Mouse (Mus musculus): ENCODE data around the gene Adgrb3.

Gene Adgrb3

DNA sequence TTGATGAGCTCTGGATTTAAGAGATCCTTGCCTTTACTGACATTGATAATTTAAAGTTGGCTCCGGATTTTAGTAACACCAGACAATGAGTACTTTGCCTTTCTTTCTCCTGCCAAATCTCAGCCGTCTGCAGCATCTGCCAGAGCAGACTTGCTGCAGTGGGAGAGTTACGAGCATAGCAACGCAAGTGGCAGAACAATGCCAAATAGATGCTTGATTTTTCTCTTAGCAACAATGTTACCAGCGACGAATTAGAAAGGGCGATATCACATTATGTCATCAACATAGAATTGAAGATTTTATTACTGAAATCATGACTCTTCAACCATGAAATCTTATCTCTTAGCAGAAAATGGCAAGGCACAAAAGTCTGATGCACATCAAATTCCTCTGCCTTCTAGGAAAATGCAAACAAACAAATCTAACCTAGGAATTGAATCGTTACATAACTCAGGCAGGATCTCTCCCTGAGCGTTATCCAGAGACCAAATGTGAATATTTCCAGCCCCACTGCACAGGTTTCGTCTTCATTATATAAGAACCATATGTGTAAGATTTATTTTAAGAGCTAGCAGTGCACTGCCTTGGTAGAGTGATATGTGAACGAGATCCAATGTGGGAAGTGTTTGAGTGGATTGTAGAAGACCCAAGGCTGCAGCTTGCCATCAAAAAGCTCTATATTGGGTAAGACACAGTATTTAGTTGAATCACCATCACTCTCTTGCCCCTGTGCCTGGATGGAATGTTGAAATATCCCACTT, 663.3 kb downstream of the Adgrb3 start:
- in situ Hi-C loops (cut with MboI; ENCODE audit: unreplicated experiment in 2 of 2) = no loop called here

- in situ Hi-C loops (cut with MboI; ENCODE audit: unreplicated experiment in 2 of 2) = no loop called here
These were observed 665.9 kb downstream of the Adgrb3 start for GRCm38 (mm10) chr1:25163561-25163960.

GRCm38 (mm10) chr1:25146206-25146605, 683.3 kb downstream of the Adgrb3 start:
- in situ Hi-C loops (cut with MboI; ENCODE audit: unreplicated experiment in 2 of 2) = no loop called here

GRCm38 (mm10) chr1:25132150-25132824, 697.2 kb downstream of the Adgrb3 start:
- in situ Hi-C loops (cut with MboI; ENCODE audit: unreplicated experiment in 2 of 2) = no loop called here

DNA sequence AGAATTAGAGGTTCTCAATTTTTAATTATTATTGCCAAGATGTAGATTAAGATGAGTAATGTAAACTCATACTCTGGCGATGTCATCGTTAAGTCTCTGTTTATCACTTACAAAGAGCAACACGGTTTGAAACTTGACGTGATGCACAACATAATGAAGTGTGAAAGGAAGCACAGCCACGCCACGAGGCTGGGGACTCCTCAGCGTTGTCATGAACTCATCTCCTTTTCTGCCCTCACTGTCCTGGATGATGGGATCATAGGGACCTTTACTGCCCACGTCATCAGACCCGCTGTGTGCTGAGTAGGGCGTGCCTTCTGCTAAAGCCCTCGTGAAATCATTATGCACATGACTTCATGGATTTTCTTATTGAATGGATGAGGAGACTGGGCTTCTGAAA, 714.0 kb downstream of the Adgrb3 start:
- in situ Hi-C loops (cut with MboI; ENCODE audit: unreplicated experiment in 2 of 2) = no loop called here

DNA sequence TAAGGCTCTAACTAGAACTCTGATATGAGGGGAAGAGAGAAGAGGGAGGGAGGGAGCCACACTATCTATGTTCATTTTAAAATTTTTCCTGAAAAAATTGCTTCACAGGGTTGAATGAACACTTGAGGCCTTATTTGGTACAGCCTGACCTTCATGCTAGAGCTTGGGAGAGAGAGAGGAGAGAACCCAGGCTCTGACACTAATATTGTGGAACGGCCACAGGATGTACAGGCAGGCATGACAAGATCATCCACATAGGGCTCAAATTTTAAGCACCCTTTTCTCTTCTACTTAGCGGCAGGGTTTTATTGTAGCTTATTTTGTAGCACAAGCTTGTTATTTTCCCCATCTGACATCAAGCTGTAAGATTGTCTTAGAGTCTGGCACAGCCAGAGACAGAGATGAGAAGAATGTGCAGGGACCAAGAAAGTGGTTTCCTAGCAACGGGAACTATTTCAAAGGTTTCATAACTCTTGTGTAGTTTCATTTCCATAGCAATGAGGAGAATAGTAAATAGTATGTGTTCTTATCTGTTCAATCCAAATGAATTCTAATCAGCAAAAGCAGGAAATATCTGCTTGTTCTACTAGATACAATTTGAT, 721.9 kb downstream of the Adgrb3 start:
- in situ Hi-C loops (cut with MboI; ENCODE audit: unreplicated experiment in 2 of 2) = no loop called here

GRCm38 (mm10) chr1:25106679-25107078, 722.8 kb downstream of the Adgrb3 start:
- in situ Hi-C loops (cut with MboI; ENCODE audit: unreplicated experiment in 2 of 2) = no loop called here

DNA sequence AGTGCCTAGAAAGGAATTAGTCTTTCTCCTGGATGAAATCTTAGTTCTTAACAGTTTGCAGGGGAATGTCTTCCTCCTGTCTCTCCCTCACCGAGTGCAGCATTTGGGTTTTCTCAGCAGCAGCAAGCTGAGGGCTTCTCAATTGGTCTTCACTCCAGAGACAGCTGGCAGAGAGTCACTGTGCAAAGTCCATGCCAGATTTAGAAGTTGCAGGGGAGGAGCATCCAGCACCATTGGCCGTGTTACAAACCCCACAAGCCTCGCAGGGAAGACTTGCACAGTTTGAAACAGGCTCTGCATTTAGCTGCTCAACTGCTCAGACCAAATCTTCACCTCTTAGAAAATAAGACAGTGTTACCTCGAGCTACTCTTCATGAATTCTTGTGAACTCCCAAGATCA, 724.1 kb downstream of the Adgrb3 start:
- in situ Hi-C loops (cut with MboI; ENCODE audit: unreplicated experiment in 2 of 2) = no loop called here

GRCm38 (mm10) chr1:25088010-25088719, 741.3 kb downstream of the Adgrb3 start:
- in situ Hi-C loops (cut with MboI; ENCODE audit: unreplicated experiment in 2 of 2) = no loop called here

GRCm38 (mm10) chr1:25085616-25086372, 743.7 kb downstream of the Adgrb3 start:
- in situ Hi-C loops (cut with MboI; ENCODE audit: unreplicated experiment in 2 of 2) = no loop called here

- in situ Hi-C loops (cut with MboI; ENCODE audit: unreplicated experiment in 2 of 2) = no loop called here
These were observed 747.1 kb downstream of the Adgrb3 start for GRCm38 (mm10) chr1:25082377-25082776.

- in situ Hi-C loops (cut with MboI; ENCODE audit: unreplicated experiment in 2 of 2) = no loop called here
These were observed 748.1 kb downstream of the Adgrb3 start for GRCm38 (mm10) chr1:25081265-25081849.

- in situ Hi-C loops (cut with MboI; ENCODE audit: unreplicated experiment in 2 of 2) = no loop called here
These were observed 750.1 kb downstream of the Adgrb3 start for GRCm38 (mm10) chr1:25079395-25079794.

GRCm38 (mm10) chr1:25075952-25076351, 753.6 kb downstream of the Adgrb3 start:
- in situ Hi-C loops (cut with MboI; ENCODE audit: unreplicated experiment in 2 of 2) = no loop called here

DNA sequence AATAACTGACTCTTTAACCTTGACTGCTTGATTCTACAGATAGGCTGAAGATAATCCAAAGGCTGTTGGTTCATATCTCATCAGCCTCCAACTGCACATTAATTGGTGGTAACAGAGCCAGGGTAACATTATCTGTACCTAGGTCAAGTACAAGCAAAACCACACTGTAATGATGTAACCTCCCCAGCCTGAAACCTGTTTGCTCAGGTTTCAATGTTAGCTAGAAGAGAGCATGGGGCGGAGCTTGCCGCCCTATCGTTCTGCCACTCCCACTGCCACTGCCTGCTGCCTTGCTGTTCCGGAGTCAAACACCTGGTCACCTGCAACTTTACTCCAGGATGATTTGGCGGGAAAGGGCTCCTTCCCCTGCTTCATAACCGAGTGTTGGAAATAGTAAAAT, 765.5 kb downstream of the Adgrb3 start:
- in situ Hi-C loops (cut with MboI; ENCODE audit: unreplicated experiment in 2 of 2) = no loop called here

GRCm38 (mm10) chr1:25060935-25061334, 768.6 kb downstream of the Adgrb3 start:
- in situ Hi-C loops (cut with MboI; ENCODE audit: unreplicated experiment in 2 of 2) = no loop called here

- in situ Hi-C loops (cut with MboI; ENCODE audit: unreplicated experiment in 2 of 2) = no loop called here
These were observed 769.3 kb downstream of the Adgrb3 start for GRCm38 (mm10) chr1:25060191-25060590.

DNA sequence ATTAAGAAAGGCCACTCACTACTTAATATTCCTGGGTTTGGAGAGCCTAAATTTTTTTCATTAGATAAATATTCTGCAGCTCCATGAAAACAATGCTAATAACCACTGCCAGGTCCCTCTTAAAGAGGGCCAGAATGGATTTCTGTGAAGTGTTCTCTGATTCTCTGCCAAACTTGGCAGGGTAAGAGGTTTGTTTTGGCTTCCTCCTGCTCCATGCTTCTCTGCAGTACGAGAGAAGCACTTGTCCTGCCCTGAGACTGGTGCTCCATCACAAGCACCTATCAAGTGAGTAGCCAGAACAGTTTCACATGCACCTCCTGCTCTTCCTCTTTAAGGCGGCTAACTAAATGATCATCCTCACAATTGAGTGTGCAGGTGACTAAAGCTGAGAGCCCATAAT, 771.9 kb downstream of the Adgrb3 start:
- in situ Hi-C loops (cut with MboI; ENCODE audit: unreplicated experiment in 2 of 2) = no loop called here

DNA sequence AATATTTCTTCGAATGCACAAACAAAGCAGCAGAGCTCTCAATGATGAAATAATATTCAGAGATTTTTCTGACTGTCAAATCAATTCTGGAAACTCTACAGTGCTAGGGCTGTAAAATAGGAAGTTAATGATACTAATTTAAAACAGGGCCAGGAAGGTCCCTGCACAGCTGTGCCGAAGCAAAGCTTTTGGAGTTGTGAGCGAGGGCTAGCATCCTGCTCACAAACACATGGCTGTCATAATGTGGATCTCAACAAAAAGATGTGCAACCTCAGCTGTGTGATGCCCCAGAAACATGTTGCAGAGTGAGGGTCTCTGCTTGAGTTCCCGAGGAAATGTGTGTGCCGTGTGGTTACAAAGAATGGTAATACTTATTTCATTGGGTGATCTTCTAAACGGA, 772.3 kb downstream of the Adgrb3 start:
- in situ Hi-C loops (cut with MboI; ENCODE audit: unreplicated experiment in 2 of 2) = no loop called here

DNA sequence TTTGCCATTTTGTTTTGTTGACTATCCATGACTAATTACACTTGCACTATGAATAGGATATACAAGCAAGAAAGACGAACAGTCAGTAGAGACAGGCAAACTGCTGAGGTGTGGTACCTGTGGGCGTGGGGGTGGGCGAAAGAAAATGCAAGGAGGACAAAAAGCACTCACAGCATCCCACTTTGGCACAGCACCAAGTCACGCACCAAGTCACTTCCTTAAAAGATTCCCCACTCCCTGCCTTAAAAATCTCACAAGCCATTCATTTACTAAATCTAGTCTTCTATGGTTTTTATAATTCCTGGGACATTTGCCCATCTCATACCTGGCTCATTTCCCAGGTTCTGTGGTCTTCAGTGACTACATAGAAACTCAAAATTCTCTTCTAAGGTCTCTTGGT, 787.4 kb downstream of the Adgrb3 start:
- in situ Hi-C loops (cut with MboI; ENCODE audit: unreplicated experiment in 2 of 2) = no loop called here
